Mouse (Mus musculus) limb, embryonic 15.5 days (tissue): ENCODE measurements at regions not wholly inside any gene's neighbourhood (a gene's known extent, or its start where the extent isn't known, plus 50 kb on each side); places are given as distances from the start of the nearest gene placed in this dataset.

Experiments used
- ATAC-seq: fragments of 200-750 bp; cut with Nextera tagmentation; 2 replicates; pipeline ENCODE4 v1.8.0; 2017; ENCODE audit warnings: low read depth, moderate TSS enrichment; ENCODE audit not compliant: insufficient number of reproducible peaks, low FRiP score, low TSS enrichment
- H3K27ac ChIP-seq: fragments of 300-500 bp; sonication (generic); 2 replicates; pipeline ENCODE4 v1.5.1; 2015; ENCODE audit warnings: moderate library complexity, mild to moderate bottlenecking, inconsistent platforms
- H3K27me3 ChIP-seq: fragments of 300-500 bp; sonication (generic); 2 replicates; pipeline ENCODE4 v1.6.1; 2015; ENCODE audit warnings: inconsistent platforms
- H3K36me3 ChIP-seq: fragments of 300-500 bp; sonication (generic); 2 replicates; pipeline ENCODE4 v1.6.1; 2015; ENCODE audit warnings: inconsistent platforms
- H3K4me1 ChIP-seq: fragments of 300-500 bp; sonication (generic); 2 replicates; pipeline ENCODE4 v1.6.1; 2015; ENCODE audit warnings: inconsistent platforms
- H3K4me2 ChIP-seq: fragments of 300-500 bp; sonication (generic); 2 replicates; pipeline ENCODE4 v1.6.1; 2015; ENCODE audit warnings: mild to moderate bottlenecking, inconsistent platforms
- H3K4me3 ChIP-seq: fragments of 300-500 bp; sonication (generic); 2 replicates; pipeline ENCODE4 v1.5.1; 2015; ENCODE audit warnings: mild to moderate bottlenecking, inconsistent platforms
- H3K9ac ChIP-seq: fragments of 300-500 bp; sonication (generic); 2 replicates; pipeline ENCODE4 v1.6.1; 2015; ENCODE audit warnings: inconsistent platforms
- H3K9me3 ChIP-seq: fragments of 300-500 bp; sonication (generic); 2 replicates; pipeline ENCODE4 v1.6.1; 2016; ENCODE audit warnings: inconsistent platforms
- WGBS: fragments of 180-500 bp; shearing (Covaris S2); methylation state at CpG from one replicate; pipeline ENCODE4 v1.1.7; 2015; 5-methylcytosine and 5-hydroxymethylcytosine counted together

GRCm38 (mm10) chr1:89011454-89011853 lies 58.8 kb upstream of the Sh3bp4 start:
- Histone ChIP-seq H3K36me3 (no peaks in the 10 kb centered on the region), H3K27ac (no peak overlapping the region), H3K27me3 (no peaks in the 10 kb centered on the region; the same call in 1 of the 2 replicates), H3K9me3 (no peaks in the 10 kb centered on the region), H3K9ac (no peak overlapping the region), H3K4me2 (no peak overlapping the region), H3K4me1 (peaks cover 14% of the 10 kb centered on the region), H3K4me3 (no peak overlapping the region)
- 59% methylated on average over 7 of the region's 7 CpGs for WGBS
- no peak for ATAC-seq

- 14% methylated on average over 12 of the region's 12 CpGs for WGBS
- H3K27me3 ChIP-seq, result no peaks in the 10 kb centered on the region; the same call in 1 of the 2 replicates
- H3K4me2 ChIP-seq, result peak overlapping the region; percentile 30
- H3K4me1 ChIP-seq, result peaks cover 14% of the 10 kb centered on the region
- no peak for ATAC-seq
- no peak overlapping the region for H3K27ac ChIP-seq
- no peak overlapping the region for H3K9ac ChIP-seq
- 0 out of 2 replicates have a peak overlapping the region, but pooled peaks have one; percentile 2 for H3K4me3 ChIP-seq
- H3K9me3 ChIP-seq, result no peaks in the 10 kb centered on the region
- no peaks in the 10 kb centered on the region for H3K36me3 ChIP-seq
Observed at GRCm38 (mm10) chr1:89015385-89015784, 54.8 kb upstream of the Sh3bp4 start.

GRCm38 (mm10) chr1:89015845-89016244 lies 54.4 kb upstream of the Sh3bp4 start:
- H3K27me3 ChIP-seq, result no peaks in the 10 kb centered on the region; the same call in 1 of the 2 replicates
- H3K4me1 ChIP-seq, result peaks cover 14% of the 10 kb centered on the region
- 0 out of 2 replicates have a peak overlapping the region, but pooled peaks have one; percentile 2 for H3K4me3 ChIP-seq
- WGBS, result 30% methylated on average over 10 of the region's 10 CpGs
- peak overlapping the region; percentile 30 for H3K4me2 ChIP-seq
- no peaks in the 10 kb centered on the region for H3K36me3 ChIP-seq
- no peak for ATAC-seq
- H3K27ac ChIP-seq, result no peak overlapping the region
- no peak overlapping the region for H3K9ac ChIP-seq
- no peaks in the 10 kb centered on the region for H3K9me3 ChIP-seq

GRCm38 (mm10) chr1:89019778-89020373 lies 50.3 kb upstream of the Sh3bp4 start:
- H3K4me3 ChIP-seq, result no peak overlapping the region
- no peak overlapping the region for H3K27ac ChIP-seq
- no peak overlapping the region for H3K4me2 ChIP-seq
- H3K9me3 ChIP-seq, result no peaks in the 10 kb centered on the region
- WGBS, result 70% methylated on average over 4 of the region's 4 CpGs
- H3K36me3 ChIP-seq, result no peaks in the 10 kb centered on the region
- no peak for ATAC-seq
- peaks cover 14% of the 10 kb centered on the region for H3K4me1 ChIP-seq
- H3K27me3 ChIP-seq, result no peaks in the 10 kb centered on the region
- no peak overlapping the region for H3K9ac ChIP-seq
